Mouse (Mus musculus): Measurements from ENCODE around the gene Il15. TPM values are rescaled to one million over a fixed set of nuclear protein-coding genes. Genes with fewer than 3 reads are reported as not detected.

Il15 gene
- 15.1 and 15.6 TPM in 2 replicates for polyA plus RNA-seq (2015; fragmentation: Nextera tagmentation; extraction: Ambion mirVana)

DNA sequence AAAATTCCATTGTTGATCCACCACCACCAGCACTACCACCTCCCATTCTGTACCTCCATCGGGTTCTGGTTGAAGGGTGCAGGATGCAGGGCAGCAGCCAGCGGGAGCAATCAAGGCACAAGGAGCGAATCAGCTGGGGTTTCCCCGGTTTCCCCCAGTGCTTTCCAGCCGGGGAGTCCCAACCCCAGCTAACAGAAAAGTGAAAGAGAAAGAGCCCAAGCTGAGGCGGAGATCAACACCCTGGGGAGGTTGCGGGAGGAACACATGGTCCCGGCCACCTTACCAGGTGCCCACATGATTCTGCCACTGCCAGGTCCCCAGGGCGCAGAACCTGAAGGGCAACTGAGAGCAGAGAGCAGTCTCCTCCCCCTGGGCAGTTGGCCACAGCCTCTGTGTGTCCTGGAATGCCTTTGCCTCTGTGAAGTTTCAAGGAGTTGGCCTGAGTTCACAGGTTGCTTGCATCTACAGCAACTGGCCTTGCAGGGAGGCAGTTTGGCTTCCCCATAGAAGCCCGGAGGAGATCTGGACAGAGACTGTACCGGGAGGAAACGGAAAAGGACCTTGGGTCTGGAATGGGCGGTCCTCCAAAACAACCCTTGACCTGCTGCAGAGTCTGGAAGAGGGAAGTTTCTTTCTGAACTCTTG is at the start of gene Il15:
Gene Il15 (minus strand): TSS at position 537 of the 645 bp plus-strand sequence.
- peak within 1 kb of the TSS; percentile 89 for H3K4me2 ChIP-seq
- peak; percentile 79 for ATAC-seq (replicated peaks; ENCODE audit: insufficient number of reproducible peaks, insufficient read depth, low FRiP score, low read depth)
- peak within 1 kb of the TSS; percentile 70 for H3K4me3 ChIP-seq
- no peaks in the 10 kb centered on the region for H3K27me3 ChIP-seq
- H3K27ac ChIP-seq: peak within 1 kb of the TSS; percentile 88
- 2% methylated on average over 13 of the region's 13 CpGs for WGBS
- H3K36me3 ChIP-seq: no peaks in the 10 kb centered on the region
- peak within 1 kb of the TSS; percentile 65 for H3K9ac ChIP-seq
- H3K9me3 ChIP-seq (replicated peaks): no peaks in the 10 kb centered on the region
- H3K4me1 ChIP-seq (replicated peaks): peaks cover 11% of the 10 kb centered on the region

GRCm38 (mm10) chr8:82444897-82445296 is 41.9 kb upstream of the Il15 start:
- no peak overlapping the region for H3K27ac ChIP-seq
- no peak overlapping the region for H3K4me2 ChIP-seq
- H3K4me1 ChIP-seq (replicated peaks): no peaks in the 10 kb centered on the region
- no peak overlapping the region for H3K9ac ChIP-seq
- no peaks in the 10 kb centered on the region for H3K36me3 ChIP-seq
- no peaks in the 10 kb centered on the region for H3K27me3 ChIP-seq
- no peak for ATAC-seq (replicated peaks; ENCODE audit: insufficient number of reproducible peaks, insufficient read depth, low FRiP score, low read depth)
- H3K4me3 ChIP-seq: no peak overlapping the region
- H3K9me3 ChIP-seq (replicated peaks): no peaks in the 10 kb centered on the region

DNA sequence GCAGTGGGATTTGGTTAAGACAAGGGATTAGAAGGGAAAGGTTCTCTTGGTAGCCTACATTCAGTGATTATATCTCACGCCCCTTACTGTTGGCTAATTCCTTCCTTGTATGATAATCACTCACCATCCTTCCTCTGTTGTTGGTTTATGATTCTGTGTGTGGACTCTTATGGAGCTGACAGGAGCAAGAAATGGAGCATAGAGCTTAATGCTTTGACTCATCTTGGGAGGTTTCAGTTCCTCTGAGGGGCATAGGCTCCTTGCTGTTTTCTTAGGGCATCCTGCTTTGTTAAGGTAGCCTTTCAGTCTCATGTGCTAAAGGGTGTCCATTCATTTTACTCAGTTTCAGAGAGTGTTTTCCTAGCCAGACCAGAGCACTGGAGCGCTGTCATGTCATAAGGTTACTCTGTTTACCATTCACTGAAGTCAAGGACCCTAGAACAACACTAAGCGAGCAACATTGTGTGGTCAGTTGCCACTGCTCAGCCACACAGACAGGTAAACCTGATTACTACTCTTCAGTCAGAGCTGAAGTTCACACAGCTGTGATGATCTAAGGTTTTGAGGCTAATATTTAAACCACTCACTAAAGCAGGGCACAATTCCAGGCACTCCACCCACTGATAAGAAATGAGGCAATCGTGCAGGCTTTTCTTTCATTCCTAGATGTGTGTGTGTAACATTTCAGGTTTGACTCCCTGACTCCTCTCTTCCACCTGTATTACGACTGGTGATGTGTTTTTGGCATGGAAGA is 13.7 kb upstream of the Il15 start:
- Histone ChIP-seq H3K9me3 (replicated peaks) (no peaks in the 10 kb centered on the region), H3K27me3 (no peaks in the 10 kb centered on the region), H3K9ac (no peak overlapping the region), H3K36me3 (no peaks in the 10 kb centered on the region), H3K4me3 (no peak overlapping the region), H3K4me2 (no peak overlapping the region), H3K4me1 (replicated peaks) (no peaks in the 10 kb centered on the region), H3K27ac (no peak overlapping the region)
- no peak for ATAC-seq (replicated peaks; ENCODE audit: insufficient number of reproducible peaks, insufficient read depth, low FRiP score, low read depth)
- 59% methylated on average over 5 of the region's 5 CpGs for WGBS

GRCm38 (mm10) chr8:82415485-82415884 is 12.5 kb upstream of the Il15 start:
- no peaks in the 10 kb centered on the region for H3K9me3 ChIP-seq (replicated peaks)
- H3K4me2 ChIP-seq: no peak overlapping the region
- H3K9ac ChIP-seq: no peak overlapping the region
- no peaks in the 10 kb centered on the region for H3K36me3 ChIP-seq
- WGBS: 71% methylated on average over 1 of the region's 1 CpGs
- H3K4me3 ChIP-seq: no peak overlapping the region
- H3K27me3 ChIP-seq: no peaks in the 10 kb centered on the region
- H3K27ac ChIP-seq: no peak overlapping the region
- ATAC-seq (replicated peaks; ENCODE audit: insufficient number of reproducible peaks, insufficient read depth, low FRiP score, low read depth): no peak
- H3K4me1 ChIP-seq (replicated peaks): no peaks in the 10 kb centered on the region

- H3K4me2 ChIP-seq: no peak overlapping the region
- no peaks in the 10 kb centered on the region for H3K4me1 ChIP-seq (replicated peaks)
- no peaks in the 10 kb centered on the region for H3K27me3 ChIP-seq
- H3K9me3 ChIP-seq (replicated peaks): no peaks in the 10 kb centered on the region
- H3K27ac ChIP-seq: no peak overlapping the region
- WGBS: 74% methylated on average over 3 of the region's 3 CpGs
- no peak overlapping the region for H3K9ac ChIP-seq
- no peak overlapping the region for H3K4me3 ChIP-seq
- no peaks in the 10 kb centered on the region for H3K36me3 ChIP-seq
- ATAC-seq (replicated peaks; ENCODE audit: insufficient number of reproducible peaks, insufficient read depth, low FRiP score, low read depth): no peak
Observed at GRCm38 (mm10) chr8:82410135-82410534, 7.1 kb upstream of the Il15 start.

DNA sequence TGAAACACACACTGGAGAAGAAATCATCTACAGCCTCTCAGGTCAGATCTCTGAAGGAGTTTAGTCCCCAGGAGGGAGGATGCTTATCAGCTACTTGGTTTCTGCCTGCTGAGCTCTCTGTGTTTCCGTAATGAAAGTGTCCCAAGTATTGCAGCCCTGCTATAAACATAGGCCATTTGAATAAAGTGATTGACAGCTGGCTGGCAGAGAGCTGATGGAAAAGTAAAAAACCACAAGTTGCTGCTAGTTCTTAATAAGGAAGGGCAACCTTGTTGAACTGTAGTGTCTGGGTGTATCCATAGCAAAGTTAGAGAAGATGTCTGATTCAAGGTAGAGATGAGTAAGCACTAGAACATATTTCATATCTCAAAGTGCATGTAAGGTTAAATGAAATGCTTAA is 4.0 kb upstream of the Il15 start:
- H3K27me3 ChIP-seq: no peaks in the 10 kb centered on the region
- H3K4me2 ChIP-seq: no peak overlapping the region
- no peak for ATAC-seq (replicated peaks; ENCODE audit: insufficient number of reproducible peaks, insufficient read depth, low FRiP score, low read depth)
- H3K9ac ChIP-seq: no peak overlapping the region
- H3K4me3 ChIP-seq: no peak overlapping the region
- WGBS: 52% methylated on average over 1 of the region's 1 CpGs
- no peak overlapping the region for H3K27ac ChIP-seq
- no peaks in the 10 kb centered on the region for H3K9me3 ChIP-seq (replicated peaks)
- no peaks in the 10 kb centered on the region for H3K36me3 ChIP-seq
- peaks cover 6% of the 10 kb centered on the region; the same call in 1 of the 2 replicates for H3K4me1 ChIP-seq (replicated peaks)

DNA sequence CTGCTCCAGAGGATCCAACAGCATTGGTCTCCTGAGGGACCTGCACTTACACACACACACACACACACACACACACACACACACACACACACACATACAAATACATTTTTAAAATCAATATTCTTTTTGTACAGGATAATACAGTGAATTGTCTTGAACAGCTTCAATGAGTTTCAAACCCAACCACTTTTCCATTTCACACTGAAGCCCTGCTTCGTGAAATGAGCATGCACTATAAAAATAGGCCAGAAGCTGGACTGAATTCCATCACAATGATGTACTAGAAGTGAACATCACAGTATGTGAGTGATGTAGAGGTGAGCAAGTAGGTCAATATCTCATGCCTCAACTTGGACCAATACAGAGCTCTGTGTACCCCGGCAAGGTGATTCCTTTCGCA is 1.0 kb upstream of the Il15 start:
- H3K4me1 ChIP-seq (replicated peaks): peaks cover 11% of the 10 kb centered on the region
- H3K9me3 ChIP-seq (replicated peaks): no peaks in the 10 kb centered on the region
- 89% methylated on average over 3 of the region's 3 CpGs for WGBS
- H3K4me2 ChIP-seq: no peak overlapping the region
- no peak overlapping the region for H3K9ac ChIP-seq
- no peak overlapping the region for H3K27ac ChIP-seq
- H3K36me3 ChIP-seq: no peaks in the 10 kb centered on the region
- no peak overlapping the region for H3K4me3 ChIP-seq
- no peak for ATAC-seq (replicated peaks; ENCODE audit: insufficient number of reproducible peaks, insufficient read depth, low FRiP score, low read depth)
- H3K27me3 ChIP-seq: no peaks in the 10 kb centered on the region

DNA sequence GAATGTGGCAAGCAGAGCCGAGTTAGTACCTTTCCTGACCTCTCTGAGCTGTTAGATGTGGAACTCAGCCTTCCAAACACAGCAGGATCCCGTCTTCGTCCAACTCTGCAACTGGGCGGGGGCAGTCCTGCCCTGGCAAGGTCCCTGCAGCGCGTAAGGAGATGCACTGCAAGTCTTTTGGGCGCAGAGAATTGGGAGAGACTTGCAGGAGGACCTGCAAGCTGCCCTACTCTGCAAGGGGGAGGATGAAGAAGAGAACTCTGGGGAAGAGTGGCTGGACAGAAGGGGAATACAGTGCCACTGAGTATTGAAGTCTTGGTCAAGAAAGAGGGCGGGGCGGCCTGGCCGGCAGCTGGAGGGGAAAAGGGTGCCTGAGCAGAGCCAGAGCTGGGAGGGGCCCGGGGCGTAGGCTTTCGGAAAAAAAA is 749 bp downstream of the Il15 start:
- Histone ChIP-seq H3K9me3 (replicated peaks) (no peaks in the 10 kb centered on the region), H3K4me2 (peak overlapping the region; percentile 89), H3K27ac (peak overlapping the region; percentile 88), H3K27me3 (no peaks in the 10 kb centered on the region), H3K9ac (peak overlapping the region; percentile 65), H3K4me3 (peak overlapping the region; percentile 70), H3K4me1 (replicated peaks) (peaks cover 11% of the 10 kb centered on the region), H3K36me3 (no peaks in the 10 kb centered on the region)
- WGBS: under 1% methylated on average over 13 of the region's 13 CpGs
- peak; percentile 44; the same call in 1 of the 2 replicates for ATAC-seq (replicated peaks; ENCODE audit: insufficient number of reproducible peaks, insufficient read depth, low FRiP score, low read depth)

DNA sequence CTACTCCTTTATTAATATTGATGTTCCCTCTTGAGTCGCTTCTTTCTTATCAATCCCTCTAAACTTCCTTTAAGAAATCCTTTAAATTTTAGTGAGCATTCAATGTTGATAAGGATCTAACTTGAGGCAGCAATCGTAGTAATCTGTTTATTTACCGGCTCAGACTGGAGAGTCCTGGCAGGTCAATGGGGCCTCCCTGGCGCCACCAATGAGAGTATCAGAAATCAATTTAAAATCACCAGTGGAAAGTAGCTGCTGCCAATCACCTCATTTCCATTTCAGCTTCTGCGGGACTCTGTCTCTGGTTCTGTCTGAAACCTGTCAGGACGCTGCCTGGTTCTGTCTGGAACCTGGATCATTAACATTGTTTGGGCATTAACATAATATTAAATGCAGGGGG is 1.5 kb downstream of the Il15 start:
- Histone ChIP-seq H3K36me3 (no peaks in the 10 kb centered on the region), H3K9ac (peak overlapping the region; percentile 65), H3K27ac (peak overlapping the region; percentile 88), H3K9me3 (replicated peaks) (no peaks in the 10 kb centered on the region), H3K4me1 (replicated peaks) (peaks cover 11% of the 10 kb centered on the region), H3K4me3 (peak overlapping the region; percentile 70), H3K27me3 (no peaks in the 10 kb centered on the region), H3K4me2 (peak overlapping the region; percentile 89)
- ATAC-seq (replicated peaks; ENCODE audit: insufficient number of reproducible peaks, insufficient read depth, low FRiP score, low read depth): no peak
- WGBS: 13% methylated on average over 6 of the region's 6 CpGs

GRCm38 (mm10) chr8:82401059-82401458 is 2.0 kb downstream of the Il15 start:
- peak overlapping the region; percentile 88; the same call in 1 of the 2 replicates for H3K27ac ChIP-seq
- H3K36me3 ChIP-seq: no peaks in the 10 kb centered on the region
- H3K4me3 ChIP-seq: peak overlapping the region; percentile 70
- no peak for ATAC-seq (replicated peaks; ENCODE audit: insufficient number of reproducible peaks, insufficient read depth, low FRiP score, low read depth)
- peak overlapping the region; percentile 34; the same call in 1 of the 2 replicates for H3K9ac ChIP-seq
- H3K9me3 ChIP-seq (replicated peaks): no peaks in the 10 kb centered on the region
- WGBS: 28% methylated on average over 2 of the region's 2 CpGs
- H3K4me1 ChIP-seq (replicated peaks): peaks cover 11% of the 10 kb centered on the region
- no peaks in the 10 kb centered on the region for H3K27me3 ChIP-seq
- peak overlapping the region; percentile 89 for H3K4me2 ChIP-seq

DNA sequence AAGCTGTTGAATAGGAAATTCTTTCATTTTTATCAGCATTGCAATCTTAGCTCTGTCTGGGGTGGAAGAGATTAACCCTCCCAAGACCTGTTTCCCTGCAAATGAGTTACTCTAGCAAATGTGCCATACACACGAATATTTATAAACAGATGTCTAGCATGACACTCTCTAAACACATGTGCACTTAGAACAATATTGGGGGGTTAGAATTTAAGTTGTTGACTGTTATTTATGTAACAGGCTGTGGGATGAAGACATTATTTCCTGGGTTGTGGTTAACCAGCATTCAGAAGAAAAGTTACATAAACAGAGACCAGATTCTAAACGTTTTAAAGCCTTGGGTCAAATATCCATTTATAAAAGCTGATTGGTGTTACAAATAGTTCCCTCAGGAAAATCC is 2.6 kb downstream of the Il15 start:
- Histone ChIP-seq H3K9ac (no peak overlapping the region), H3K9me3 (replicated peaks) (no peaks in the 10 kb centered on the region), H3K27me3 (no peaks in the 10 kb centered on the region), H3K4me2 (peak overlapping the region; percentile 33), H3K36me3 (no peaks in the 10 kb centered on the region), H3K4me1 (replicated peaks) (peaks cover 11% of the 10 kb centered on the region), H3K27ac (no peak overlapping the region), H3K4me3 (peak overlapping the region; percentile 20; the same call in 1 of the 2 replicates)
- 20% methylated on average over 2 of the region's 2 CpGs for WGBS
- ATAC-seq (replicated peaks; ENCODE audit: insufficient number of reproducible peaks, insufficient read depth, low FRiP score, low read depth): no peak
